Mouse (Mus musculus) Patski (cell line): ENCODE measurements around the gene Gm12355. TPM values are rescaled to one million over a fixed set of nuclear protein-coding genes. Genes with fewer than 3 reads are reported as not detected.
"Not testable (repeated sequence)": the region's sequence is repeated elsewhere in the genome, so short reads cannot be mapped to it uniquely, and the experiment has no call there.

Experiments
- ATAC-seq: fragments of 100-300 bp; one replicate; pipeline ENCODE4 v1.8.0; 2021
- CTCF ChIA-PET: fragments of 350-600 bp; sonication (Branson Sonifier 250); formaldehyde crosslinking; loops from one replicate; lab custom pipeline; 2022; ENCODE audit warnings: inconsistent platforms; lab: Charles Lee
- POLR2A ChIA-PET: fragments of 350-600 bp; sonication (Branson Sonifier 250); formaldehyde crosslinking; loops from one replicate; lab custom pipeline; 2022; ENCODE audit warnings: antibody characterized with exemption, inconsistent platforms; lab: Charles Lee
- DNase-seq: peaks from one replicate; pipeline ENCODE4 v3.0.0-alpha.2; 2011; ENCODE audit warnings: low read depth, low spot score
- H3K27me3 ChIP-seq: fragments of 371-371 bp; one replicate; pipeline ENCODE4 v1.5.1; 2021
- CTCF ChIP-seq: fragments of 100-300 bp; IDR thresholded peaks from one replicate; pipeline ENCODE4 v1.5.1; 2021
- in situ Hi-C: fragments of 300-500 bp; cut with MboI; formaldehyde crosslinking; loops from 3 replicates; pipeline ENCODE4 v1.11.1; 2018; ENCODE audit warnings: low pct_unique_long_range_greater_than_20kb, mixed read lengths
- polyA plus RNA-seq: library from polyadenylated mRNA; unstranded; gene quantifications from one replicate; pipeline ENCODE4 v1.2.3, GENCODE M21; 2021

The Gm12355 gene
- polyA plus RNA-seq, 1 experiment from 2014 or later, result 16.4 TPM

- in situ Hi-C loops, result no loop called here
- TF ChIP-seq CTCF, result no peak
- ChIA-PET POLR2A (no interaction called here), CTCF (no interaction called here)
- no peak for ATAC-seq
- peaks cover 36% of the 10 kb centered on the region for H3K27me3 ChIP-seq
- DNase-seq, result no peak
Observed at GRCm38 (mm10) chr11:98645946-98646345, 20.5 kb upstream of the Gm12355 start.

DNA sequence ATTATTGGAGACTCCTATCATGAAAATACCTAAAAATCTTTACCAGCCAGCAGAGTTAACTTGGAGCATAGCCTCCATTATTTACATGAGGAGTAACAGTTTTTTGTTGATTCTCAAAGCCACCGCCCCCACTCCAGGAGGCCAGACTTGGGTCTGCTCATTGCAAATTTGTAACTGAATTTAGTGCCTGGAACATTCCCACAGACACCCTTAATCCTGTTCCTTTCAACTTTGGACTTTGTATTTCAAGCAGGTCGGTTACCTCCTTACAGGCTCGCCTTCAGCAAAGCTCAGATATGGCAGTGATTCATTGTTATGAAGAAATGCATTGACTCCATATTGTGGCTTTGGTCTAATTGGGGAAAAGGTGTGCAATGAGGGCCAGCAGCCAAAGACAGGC, 19.3 kb upstream of the Gm12355 start:
- ATAC-seq, result no peak
- POLR2A ChIA-PET, result no interaction called here
- peaks cover 36% of the 10 kb centered on the region for H3K27me3 ChIP-seq
- DNase-seq, result no peak
- CTCF ChIA-PET, result no interaction called here
- no peak for TF ChIP-seq CTCF
- in situ Hi-C loops, result no loop called here

DNA sequence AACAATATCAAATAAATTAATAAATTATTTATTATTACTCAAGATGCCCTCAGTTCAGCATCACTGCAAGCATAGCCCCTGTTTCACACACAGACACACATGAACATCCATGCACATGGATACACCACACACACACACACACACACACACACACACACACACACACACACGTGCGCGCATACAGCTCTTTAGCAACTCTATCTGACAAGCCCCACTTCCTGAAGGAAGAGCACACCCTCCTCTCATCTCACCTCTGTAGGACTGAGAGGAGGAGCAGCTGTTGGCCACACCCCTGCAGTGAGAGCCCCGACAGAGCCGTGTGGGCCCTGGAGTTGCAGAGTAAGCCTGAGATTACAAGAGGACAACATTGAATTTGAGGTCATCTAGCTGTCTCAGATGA, 14.6 kb upstream of the Gm12355 start:
- CTCF ChIA-PET, result no interaction called here
- ATAC-seq (no peak), DNase-seq (no peak)
- POLR2A ChIA-PET, result no interaction called here
- in situ Hi-C loops, result no loop called here
- TF ChIP-seq CTCF, result no peak
- peaks cover 19% of the 10 kb centered on the region for H3K27me3 ChIP-seq

- no peak for TF ChIP-seq CTCF
- in situ Hi-C loops, result loop anchor here (5.0 kb wide), 1 partner anchor 35 kb away; no protein-coding TSS in a partner anchor
- ChIA-PET CTCF (no interaction called here), POLR2A (no interaction called here)
- no peak for ATAC-seq
- no peak for DNase-seq
- peaks cover 13% of the 10 kb centered on the region for H3K27me3 ChIP-seq
Observed at GRCm38 (mm10) chr11:98637501-98637900, 12.0 kb upstream of the Gm12355 start.

- TF ChIP-seq CTCF, result peak; percentile 80
- CTCF ChIA-PET, result interaction anchor here (1.3 kb wide), 1 partner anchor 9 kb away, joined by 4 read pairs; the partner anchor contains the start of gene Gsdma3
- H3K27me3 ChIP-seq, DNase-seq, POLR2A ChIA-PET, ATAC-seq: not testable (repeated sequence)
- in situ Hi-C loops, result loop anchor here (5.0 kb wide), 1 partner anchor 33 kb away; no protein-coding TSS in a partner anchor
Observed at GRCm38 (mm10) chr11:98635312-98635970, 10.0 kb upstream of the Gm12355 start.

GRCm38 (mm10) chr11:98630646-98631045, 5.2 kb upstream of the Gm12355 start:
- no peak for ATAC-seq
- in situ Hi-C loops, result no loop called here
- POLR2A ChIA-PET, result no interaction called here
- no peak for DNase-seq
- CTCF ChIA-PET, result no interaction called here
- TF ChIP-seq CTCF, result no peak
- peaks cover 8% of the 10 kb centered on the region for H3K27me3 ChIP-seq

DNA sequence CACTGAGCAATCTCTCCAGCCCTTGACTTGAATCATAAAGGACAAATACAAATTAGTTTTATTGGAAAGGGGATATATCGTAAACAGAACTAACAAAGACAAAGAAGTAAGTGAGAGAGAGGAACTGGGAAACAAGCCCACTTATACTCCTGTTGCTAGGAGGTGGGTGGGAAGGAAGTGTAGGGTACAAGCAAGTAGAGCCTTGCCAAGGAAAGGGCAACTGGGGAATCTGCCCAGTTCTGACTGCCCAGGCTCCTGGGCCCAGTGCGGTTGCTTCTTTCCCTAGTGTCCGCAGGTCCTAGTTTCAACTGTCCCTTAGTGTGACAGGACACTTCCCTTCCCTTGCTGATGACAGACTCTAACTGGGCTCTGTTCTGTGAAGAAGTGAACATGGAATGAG, 3.2 kb upstream of the Gm12355 start:
- DNase-seq, result no peak
- in situ Hi-C loops, result no loop called here
- ChIA-PET CTCF (no interaction called here), POLR2A (no interaction called here)
- no peak for TF ChIP-seq CTCF
- ATAC-seq, result no peak
- peaks cover 4% of the 10 kb centered on the region for H3K27me3 ChIP-seq

DNA sequence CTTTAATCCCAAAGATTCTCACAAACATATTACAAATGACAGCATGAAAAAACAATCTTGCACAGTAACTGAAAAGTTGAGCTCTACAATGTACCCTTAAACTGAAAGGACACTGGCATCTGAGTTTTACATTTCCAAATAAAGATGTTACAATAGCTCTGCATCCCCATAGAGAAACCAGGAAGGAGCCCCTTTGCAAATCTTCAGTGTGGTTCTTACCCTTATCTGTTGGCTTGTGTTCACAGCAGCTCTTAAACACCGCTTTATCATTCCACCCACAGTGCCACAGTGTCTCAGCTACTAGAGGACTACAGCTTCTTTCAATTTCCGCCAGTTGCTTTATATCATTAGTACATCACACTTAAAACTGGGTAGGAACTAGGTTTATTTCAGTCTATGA, 1.1 kb downstream of the Gm12355 start:
- ATAC-seq, DNase-seq, POLR2A ChIA-PET, CTCF ChIA-PET, in situ Hi-C loops, H3K27me3 ChIP-seq: not testable (repeated sequence)

DNA sequence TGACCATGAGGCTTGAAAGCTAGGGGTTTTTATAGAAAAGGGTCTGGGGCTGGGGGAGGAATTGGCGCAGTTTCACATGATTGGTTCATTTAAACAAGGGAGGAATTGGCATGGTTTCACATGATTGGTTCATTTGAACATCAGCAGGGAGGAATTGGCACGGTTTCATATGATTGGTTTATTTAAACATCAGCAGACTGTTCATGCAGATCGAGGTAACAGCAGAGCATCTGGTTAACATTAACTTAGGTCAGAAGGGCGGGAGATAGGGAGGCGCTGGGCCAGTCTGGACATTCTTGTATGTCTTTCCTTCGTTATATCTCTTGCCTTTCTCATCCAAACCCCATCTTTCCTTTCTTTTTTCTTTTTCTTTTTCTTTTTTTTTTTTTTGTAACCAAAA, 1.5 kb downstream of the Gm12355 start:
- H3K27me3 ChIP-seq, CTCF ChIA-PET, ATAC-seq, DNase-seq, POLR2A ChIA-PET, in situ Hi-C loops: not testable (repeated sequence)

DNA sequence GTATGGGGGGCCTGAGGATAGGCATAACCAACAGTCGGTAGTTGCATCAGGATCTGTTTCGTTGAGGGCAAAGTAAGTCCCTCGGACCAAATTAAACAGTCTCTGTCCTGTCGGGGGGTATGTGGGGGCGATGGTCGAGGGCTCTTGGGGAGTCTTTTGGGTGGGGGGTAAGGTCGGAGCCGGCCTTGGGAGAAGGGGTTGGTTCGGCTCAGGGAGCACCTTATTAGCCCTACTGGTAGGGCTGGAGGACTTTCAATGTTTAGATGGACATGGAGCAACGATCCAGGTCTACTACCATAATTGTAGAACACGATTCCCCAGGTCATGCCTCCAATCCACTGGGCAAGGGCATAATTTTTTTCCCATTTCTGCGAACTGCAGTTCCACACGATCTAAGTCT, 4.7 kb downstream of the Gm12355 start:
- H3K27me3 ChIP-seq, result no peaks in the 10 kb centered on the region
- ChIA-PET POLR2A (no interaction called here), CTCF (no interaction called here)
- no peak for ATAC-seq
- in situ Hi-C loops, result no loop called here
- no peak for TF ChIP-seq CTCF
- no peak for DNase-seq

DNA sequence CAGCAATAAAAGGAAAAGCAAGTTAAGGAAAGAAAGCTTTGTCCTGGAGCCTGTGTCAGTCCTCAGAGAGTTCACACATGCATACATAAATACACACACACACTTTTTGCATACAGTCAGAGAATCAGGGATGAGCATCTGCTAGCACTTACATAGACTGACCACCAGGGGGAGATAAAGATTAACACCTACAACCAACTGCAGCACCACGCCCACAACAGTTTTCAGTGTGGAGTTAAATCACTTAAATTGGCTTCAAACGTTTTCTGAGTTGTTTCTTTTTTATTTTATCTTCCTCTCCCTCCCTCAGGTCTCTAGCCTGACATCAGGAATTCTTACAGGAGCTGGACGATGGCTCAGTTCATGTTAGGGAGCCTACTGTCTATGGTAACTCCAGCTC, 18.7 kb downstream of the Gm12355 start:
- POLR2A ChIA-PET, result no interaction called here
- ATAC-seq, result no peak
- H3K27me3 ChIP-seq, result peaks cover 28% of the 10 kb centered on the region
- CTCF ChIA-PET, result interaction anchor here (0.9 to 1.6 kb wide), 5 partner anchors 10 to 81 kb away, joined by 3 to 6 read pairs (median 4); partner anchors contain the start of gene Psmd3
- TF ChIP-seq CTCF, result peak; percentile 70
- DNase-seq, result no peak
- in situ Hi-C loops, result loop anchor here (5.0 kb wide), 1 partner anchor 56 kb away; the partner anchor contains the start of gene Gsdma

- DNase-seq, ATAC-seq, POLR2A ChIA-PET: not testable (repeated sequence)
- in situ Hi-C loops, result loop anchor here (5.0 kb wide), 2 partner anchors 32 to 57 kb away; partner anchors contain the start of gene Gsdma
- CTCF ChIA-PET, result interaction anchor here (1.6 kb wide), 1 partner anchor 77 kb away, joined by 5 read pairs; the partner anchor contains the start of gene Psmd3
- peaks cover 29% of the 10 kb centered on the region for H3K27me3 ChIP-seq
Observed at GRCm38 (mm10) chr11:98604911-98605310, 20.6 kb downstream of the Gm12355 start.
